Mouse (Mus musculus) liver, embryonic 11.5 days (tissue): Measurements from ENCODE around the gene Srpk1. TPM values are rescaled to one million over a fixed set of nuclear protein-coding genes. Genes with fewer than 3 reads are reported as not detected.
A peak's percentile ranks its signal among the peaks of the same experiment; 100 is the strongest.

ENCODE experiments used
- ATAC-seq: fragments of 200-750 bp; cut with Nextera tagmentation; replicated peaks from 2 replicates; pipeline ENCODE4 v1.8.0; 2017; ENCODE audit warnings: moderate number of reproducible peaks, mild to moderate bottlenecking, moderate TSS enrichment, moderate library complexity; ENCODE audit not compliant: low FRiP score
- DNase-seq: peaks from one replicate; pipeline ENCODE4 v3.0.0-alpha.2; 2017; ENCODE audit warnings: low spot score
- H3K27ac ChIP-seq: fragments of 300-500 bp; sonication (generic); 2 replicates; pipeline ENCODE4 v1.5.1; 2014; ENCODE audit warnings: mild to moderate bottlenecking, low read depth, low read length, control low read depth
- H3K27me3 ChIP-seq: fragments of 300-500 bp; sonication (generic); replicated peaks from 2 replicates; pipeline ENCODE4 v1.6.1; 2014; ENCODE audit warnings: low read length, mixed read lengths; ENCODE audit not compliant: control insufficient read depth, insufficient read depth
- H3K36me3 ChIP-seq: fragments of 300-500 bp; sonication (generic); 2 replicates; pipeline ENCODE4 v1.6.1; 2014; ENCODE audit warnings: mild to moderate bottlenecking, low read length, moderate library complexity, mixed read lengths; ENCODE audit not compliant: control insufficient read depth, insufficient read depth
- H3K4me1 ChIP-seq: fragments of 300-500 bp; sonication (generic); replicated peaks from 2 replicates; pipeline ENCODE4 v1.6.1; 2014; ENCODE audit warnings: low read length, mixed read lengths; ENCODE audit not compliant: control insufficient read depth, insufficient read depth
- H3K4me2 ChIP-seq: fragments of 300-500 bp; sonication (generic); 2 replicates; pipeline ENCODE4 v1.6.1; 2014; ENCODE audit warnings: mild to moderate bottlenecking, control low read depth, moderate library complexity
- H3K4me3 ChIP-seq: fragments of 300-500 bp; sonication (generic); 2 replicates; pipeline ENCODE4 v1.5.1; 2014; ENCODE audit warnings: low read depth, low read length, control low read depth
- H3K9ac ChIP-seq: fragments of 300-500 bp; sonication (generic); 2 replicates; pipeline ENCODE4 v1.6.1; 2014; ENCODE audit warnings: low read depth, low read length, control low read depth
- H3K9me3 ChIP-seq: fragments of 300-500 bp; sonication (generic); 2 replicates; pipeline ENCODE4 v1.6.1; 2016; ENCODE audit warnings: low read length, inconsistent platforms, mixed read lengths; ENCODE audit not compliant: control insufficient read depth
- WGBS: fragments of 180-500 bp; shearing (Covaris S2); extraction: QIAGEN DNeasy Blood & Tissue Kit; methylation state at CpG from one replicate; pipeline ENCODE4 v1.1.7; 2014; 5-methylcytosine and 5-hydroxymethylcytosine counted together
- polyA plus RNA-seq: library from polyadenylated mRNA; unstranded; fragments of >200 nt; fragmentation: Nextera tagmentation; extraction: Ambion mirVana; gene quantifications from 2 replicates; pipeline ENCODE4 v1.2.1, GENCODE M21; 2014

Srpk1 gene
- polyA plus RNA-seq, 1 experiment from 2014 or later: 92.7 TPM

GRCm38 (mm10) chr17:28637711-28638690, 15.5 kb upstream of the Srpk1 start:
- Histone ChIP-seq H3K9me3 (no peaks in the 10 kb centered on the region), H3K4me2 (no peak overlapping the region), H3K27ac (no peak overlapping the region), H3K4me1 (no peaks in the 10 kb centered on the region), H3K27me3 (no peaks in the 10 kb centered on the region), H3K36me3 (no peaks in the 10 kb centered on the region), H3K9ac (no peak overlapping the region), H3K4me3 (no peak overlapping the region)
- no peak for ATAC-seq
- no peak for DNase-seq
- WGBS: 87% methylated on average over 7 of the region's 7 CpGs

- DNase-seq (no peak), ATAC-seq (no peak)
- no peaks in the 10 kb centered on the region for H3K9me3 ChIP-seq
- no peaks in the 10 kb centered on the region for H3K4me1 ChIP-seq
- WGBS: 64% methylated on average over 5 of the region's 5 CpGs
- H3K36me3 ChIP-seq: no peaks in the 10 kb centered on the region
- H3K9ac ChIP-seq: no peak overlapping the region
- H3K27me3 ChIP-seq: no peaks in the 10 kb centered on the region
- H3K4me3 ChIP-seq: no peak overlapping the region
- H3K4me2 ChIP-seq: no peak overlapping the region
- no peak overlapping the region for H3K27ac ChIP-seq
Observed at GRCm38 (mm10) chr17:28635842-28636241, 13.3 kb upstream of the Srpk1 start.

GRCm38 (mm10) chr17:28629125-28629524, 6.6 kb upstream of the Srpk1 start:
- Histone ChIP-seq H3K27me3 (no peaks in the 10 kb centered on the region), H3K27ac (no peak overlapping the region), H3K9ac (no peak overlapping the region), H3K4me3 (no peak overlapping the region), H3K4me1 (no peaks in the 10 kb centered on the region), H3K36me3 (no peaks in the 10 kb centered on the region), H3K9me3 (no peaks in the 10 kb centered on the region), H3K4me2 (no peak overlapping the region)
- DNase-seq (no peak), ATAC-seq (no peak)
- WGBS: 45% methylated on average over 3 of the region's 3 CpGs

- no peak for DNase-seq
- Histone ChIP-seq H3K36me3 (no peaks in the 10 kb centered on the region), H3K4me1 (no peaks in the 10 kb centered on the region), H3K4me3 (no peak overlapping the region), H3K27me3 (no peaks in the 10 kb centered on the region), H3K9me3 (no peaks in the 10 kb centered on the region), H3K27ac (no peak overlapping the region), H3K4me2 (no peak overlapping the region), H3K9ac (no peak overlapping the region)
- WGBS: 42% methylated on average over 10 of the region's 10 CpGs
- ATAC-seq: no peak
Observed at GRCm38 (mm10) chr17:28628248-28629124, 6.0 kb upstream of the Srpk1 start.

GRCm38 (mm10) chr17:28626937-28627336, 4.4 kb upstream of the Srpk1 start:
- no peak overlapping the region for H3K9ac ChIP-seq
- H3K36me3 ChIP-seq: no peaks in the 10 kb centered on the region
- H3K27me3 ChIP-seq: no peaks in the 10 kb centered on the region
- H3K4me3 ChIP-seq: no peak overlapping the region
- peaks cover 4% of the 10 kb centered on the region; the same call in 1 of the 2 replicates for H3K4me1 ChIP-seq
- WGBS: 69% methylated on average over 2 of the region's 2 CpGs
- H3K9me3 ChIP-seq: no peaks in the 10 kb centered on the region
- no peak overlapping the region for H3K27ac ChIP-seq
- ATAC-seq (no peak), DNase-seq (no peak)
- no peak overlapping the region for H3K4me2 ChIP-seq

GRCm38 (mm10) chr17:28625327-28625726, 2.8 kb upstream of the Srpk1 start:
- ATAC-seq: no peak
- WGBS: 87% methylated on average over 15 of the region's 15 CpGs
- no peaks in the 10 kb centered on the region for H3K27me3 ChIP-seq
- H3K36me3 ChIP-seq: peaks cover 5% of the 10 kb centered on the region; the same call in 1 of the 2 replicates
- H3K4me2 ChIP-seq: no peak overlapping the region
- no peaks in the 10 kb centered on the region for H3K9me3 ChIP-seq
- H3K4me3 ChIP-seq: no peak overlapping the region
- H3K27ac ChIP-seq: no peak overlapping the region
- H3K9ac ChIP-seq: no peak overlapping the region
- no peak for DNase-seq
- H3K4me1 ChIP-seq: peaks cover 13% of the 10 kb centered on the region

- Histone ChIP-seq H3K4me3 (no peak overlapping the region), H3K27me3 (no peaks in the 10 kb centered on the region), H3K27ac (no peak overlapping the region), H3K36me3 (peaks cover 9% of the 10 kb centered on the region; the same call in 1 of the 2 replicates), H3K4me2 (no peak overlapping the region), H3K9me3 (no peaks in the 10 kb centered on the region), H3K9ac (no peak overlapping the region), H3K4me1 (peaks cover 18% of the 10 kb centered on the region)
- DNase-seq (no peak), ATAC-seq (no peak)
- WGBS: 66% methylated on average over 2 of the region's 2 CpGs
Observed at GRCm38 (mm10) chr17:28624841-28625240, 2.3 kb upstream of the Srpk1 start.

- peak overlapping the region; percentile 86 for H3K4me2 ChIP-seq
- H3K36me3 ChIP-seq: peaks cover 12% of the 10 kb centered on the region; the same call in 1 of the 2 replicates
- DNase-seq (peak; percentile 72), ATAC-seq (peak; percentile 62)
- peak overlapping the region; percentile 97 for H3K9ac ChIP-seq
- under 1% methylated on average over 77 of the region's 78 CpGs for whole genome bisulfite sequencing
- H3K27ac ChIP-seq: peak overlapping the region; percentile 87
- H3K27me3 ChIP-seq: no peaks in the 10 kb centered on the region
- H3K4me1 ChIP-seq: peaks cover 33% of the 10 kb centered on the region
- no peaks in the 10 kb centered on the region for H3K9me3 ChIP-seq
- peak overlapping the region; percentile 97 for H3K4me3 ChIP-seq
Observed at GRCm38 (mm10) chr17:28621381-28622299, 869 bp downstream of the Srpk1 start.
